Mouse (Mus musculus): ENCODE results near the gene Ticrr. TPM values are rescaled to one million over a fixed set of nuclear protein-coding genes. Genes with fewer than 3 reads are reported as not detected.

Ticrr gene
- total RNA-seq, 4 experiments from 2014 or later, result 0.11 to 0.22 TPM; not detected in 2

- DNase-seq (ENCODE audit: low spot score in 2 of 2), result no peak
These were observed 20.2 kb downstream of the Ticrr start for GRCm38 (mm10) chr7:79680231-79680630.

DNA sequence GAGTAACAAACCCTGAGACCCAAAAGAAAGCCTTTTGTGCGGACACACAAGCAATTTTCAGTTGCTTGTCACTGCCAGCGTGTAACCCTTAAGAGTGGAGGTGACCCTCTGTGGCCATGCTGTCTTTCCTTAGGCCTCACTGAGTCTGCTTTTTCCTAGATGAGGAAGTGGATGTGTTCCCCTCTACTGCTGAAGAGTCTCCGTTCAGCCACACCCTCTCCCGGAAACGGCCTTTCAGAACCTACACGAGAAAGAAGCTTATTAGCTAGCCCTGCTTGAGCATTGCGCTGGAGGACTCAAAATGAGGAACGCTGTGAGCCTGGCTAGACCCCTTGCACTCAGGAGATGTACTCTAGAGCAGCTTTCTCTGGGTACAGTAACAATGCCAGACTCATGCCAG lies 36.5 kb downstream of the Ticrr start:
- no peak for DNase-seq (ENCODE audit: low spot score in 2 of 2)

- DNase-seq (ENCODE audit: low spot score in 2 of 2), result no peak
These were observed 42.8 kb downstream of the Ticrr start for GRCm38 (mm10) chr7:79702755-79703154.

GRCm38 (mm10) chr7:79705210-79705609 lies 45.2 kb downstream of the Ticrr start:
- DNase-seq (ENCODE audit: low spot score in 2 of 2), result no peak

DNA sequence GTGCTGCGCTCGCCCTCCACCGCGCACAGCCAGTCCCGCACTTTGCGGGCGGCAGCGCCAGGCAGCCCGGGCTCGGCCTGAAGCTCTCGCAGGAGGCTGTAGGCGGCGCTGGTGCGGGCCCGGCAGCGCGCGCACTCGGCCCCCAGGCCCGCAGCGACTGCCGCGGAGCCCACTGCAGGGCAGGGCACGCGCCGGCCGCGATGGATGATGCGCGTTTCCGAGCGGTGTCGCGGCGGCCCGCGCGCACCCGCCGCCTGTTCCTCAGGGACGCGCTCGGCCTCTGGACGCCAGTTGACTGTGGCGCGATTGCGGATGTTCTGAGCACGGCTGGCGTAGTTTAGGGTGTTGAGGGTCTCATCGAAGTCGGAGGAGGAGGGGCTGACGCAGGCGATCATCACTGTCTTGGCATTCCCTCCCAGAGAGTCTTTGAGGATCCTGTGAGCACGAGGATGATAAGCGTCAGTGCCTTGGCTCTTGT lies 50.2 kb downstream of the Ticrr start:
- peak in 1 of 2 experiments; percentile 31 for DNase-seq (ENCODE audit: low spot score in 2 of 2)

- no peak for DNase-seq (ENCODE audit: low spot score in 2 of 2)
These were observed 50.8 kb downstream of the Ticrr start for GRCm38 (mm10) chr7:79710831-79711230.

- DNase-seq (ENCODE audit: low spot score in 2 of 2), result no peak
These were observed 55.4 kb downstream of the Ticrr start, which contains the start of gene Kif7 for GRCm38 (mm10) chr7:79715187-79715981. Gene Kif7 (minus strand): TSS chr7:79715720.

- peak in 1 of 2 experiments; percentile 42 for DNase-seq (ENCODE audit: low spot score in 2 of 2)
These were observed 61.5 kb downstream of the Ticrr start for GRCm38 (mm10) chr7:79721386-79721977.

GRCm38 (mm10) chr7:79727091-79727490 lies 67.1 kb downstream of the Ticrr start:
- DNase-seq (ENCODE audit: low spot score in 2 of 2), result no peak

GRCm38 (mm10) chr7:79728219-79728618 lies 68.2 kb downstream of the Ticrr start:
- DNase-seq (ENCODE audit: low spot score in 2 of 2), result peak in 1 of 2 experiments; percentile 36

GRCm38 (mm10) chr7:79729169-79729568 lies 69.2 kb downstream of the Ticrr start:
- peak in 1 of 2 experiments; percentile 44 for DNase-seq (ENCODE audit: low spot score in 2 of 2)

DNA sequence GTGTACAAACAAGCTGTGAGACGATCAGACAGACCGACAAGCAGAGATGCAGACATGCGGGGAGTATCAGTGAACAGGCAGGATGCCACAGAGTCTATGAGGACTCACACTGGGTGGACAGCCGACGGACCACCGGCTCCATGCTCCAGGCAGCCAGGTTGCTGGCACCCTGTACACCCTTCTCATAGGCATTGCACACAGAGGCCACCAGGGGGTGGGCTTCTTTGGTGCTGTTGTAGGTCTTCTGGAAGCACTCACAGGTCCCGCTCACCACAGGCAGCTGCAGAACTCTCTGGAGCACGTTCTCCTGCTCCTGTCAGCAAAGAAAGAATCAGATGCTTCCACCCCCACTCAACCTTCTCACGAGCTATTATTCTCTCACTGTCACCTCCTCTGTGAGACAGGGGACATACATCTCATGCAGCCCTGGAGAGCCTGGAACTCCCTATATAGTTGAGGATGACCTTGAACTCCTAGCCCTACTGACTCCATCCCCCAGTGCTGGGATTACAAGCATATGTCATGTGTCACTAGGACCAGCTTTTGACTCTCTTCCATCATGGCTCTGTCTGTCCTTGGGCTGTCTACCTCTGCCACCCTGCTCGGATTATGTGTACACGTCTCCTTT lies 69.9 kb downstream of the Ticrr start:
- DNase-seq (ENCODE audit: low spot score in 2 of 2), result no peak

- no peak for DNase-seq (ENCODE audit: low spot score in 2 of 2)
These were observed 71.4 kb downstream of the Ticrr start for GRCm38 (mm10) chr7:79731438-79731837.

DNA sequence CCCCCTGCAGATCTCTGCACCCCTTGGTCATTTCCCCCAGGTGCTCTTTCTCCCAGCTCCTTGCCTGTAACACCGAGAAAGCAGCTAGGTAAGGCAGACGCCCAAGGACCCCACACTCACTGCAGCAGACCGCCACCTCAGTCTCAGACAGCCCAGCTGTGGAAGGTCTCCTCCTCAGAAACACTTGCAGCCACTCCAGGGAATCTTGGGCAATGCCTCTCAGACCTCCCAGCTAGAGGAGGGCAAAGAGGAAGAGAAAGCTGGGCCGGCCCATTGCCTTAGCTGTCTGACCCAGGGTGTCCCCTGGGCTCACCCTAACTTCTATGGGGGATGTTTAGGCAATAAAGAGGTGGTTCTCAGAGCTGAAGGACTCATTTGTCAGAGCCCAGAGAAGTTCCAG lies 72.6 kb downstream of the Ticrr start, which contains the start of gene Plin1:
Plin1 (minus strand) TSS at position 282 of the 400 bp plus-strand sequence.
- no peak for DNase-seq (ENCODE audit: low spot score in 2 of 2)

DNA sequence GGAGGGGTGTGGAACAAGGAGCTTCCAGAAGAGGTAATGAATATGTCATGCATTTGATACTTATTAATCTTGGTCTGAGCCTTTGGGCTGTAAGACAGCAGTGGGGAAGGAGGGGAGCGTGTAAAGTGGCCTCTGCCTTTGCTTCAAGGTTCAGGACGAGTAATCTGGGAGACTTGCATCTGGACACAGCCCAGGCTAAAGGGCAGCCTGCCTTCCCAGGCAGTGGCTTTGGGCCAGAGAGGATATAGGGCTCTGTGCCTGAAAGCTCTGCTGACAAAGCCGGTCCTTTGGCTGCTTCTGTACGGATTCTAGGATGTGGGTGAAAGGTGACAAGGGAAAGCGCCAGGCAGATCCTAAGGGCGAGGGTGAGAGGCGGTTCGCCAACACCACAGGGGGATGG lies 74.6 kb downstream of the Ticrr start:
- no peak for DNase-seq (ENCODE audit: low spot score in 2 of 2)

- no peak for DNase-seq (ENCODE audit: low spot score in 2 of 2)
These were observed 76.5 kb downstream of the Ticrr start for GRCm38 (mm10) chr7:79736511-79736910.

DNA sequence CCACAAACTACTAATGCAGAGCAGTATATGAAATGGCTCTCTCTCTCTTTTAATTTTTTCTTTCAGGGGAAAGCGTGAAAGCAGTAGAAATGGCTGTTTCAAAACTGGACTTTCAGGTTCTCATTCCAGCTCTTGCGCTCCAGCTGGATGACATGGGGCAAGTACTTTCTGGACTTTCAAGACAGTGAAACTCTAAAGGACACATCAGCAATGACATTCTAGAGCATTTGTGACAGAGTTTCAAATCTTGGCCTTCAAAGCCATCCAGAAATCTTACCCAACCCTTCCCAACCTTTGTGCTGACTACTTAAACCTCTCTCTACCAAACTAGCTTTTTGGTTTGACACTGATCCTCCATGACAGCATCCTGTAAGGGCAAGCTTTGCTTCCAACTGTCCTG lies 78.9 kb downstream of the Ticrr start:
- DNase-seq (ENCODE audit: low spot score in 2 of 2), result no peak

DNA sequence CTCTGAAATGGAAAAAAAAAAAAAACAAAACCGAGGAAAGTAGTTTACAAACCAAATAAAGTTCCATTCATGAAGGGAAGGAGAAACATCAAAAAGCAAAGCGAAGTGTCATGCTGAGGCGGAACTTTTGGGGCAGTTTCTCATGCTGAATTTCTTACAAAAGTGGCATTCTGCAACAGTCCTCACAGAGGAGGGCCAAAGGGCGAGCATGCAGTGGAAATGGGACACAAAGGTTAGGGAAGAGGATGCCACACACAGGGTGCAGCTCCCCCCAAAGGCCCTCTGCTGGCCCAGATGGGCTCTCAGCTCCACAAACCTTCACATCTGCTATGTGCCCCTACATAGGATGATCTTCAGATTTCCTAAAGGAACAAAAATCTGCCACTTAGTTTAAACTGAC lies 80.3 kb downstream of the Ticrr start:
- no peak for DNase-seq (ENCODE audit: low spot score in 2 of 2)

GRCm38 (mm10) chr7:79742277-79742658 lies 82.3 kb downstream of the Ticrr start:
- DNase-seq (ENCODE audit: low spot score in 2 of 2), result no peak

GRCm38 (mm10) chr7:79742659-79743536 lies 82.9 kb downstream of the Ticrr start, which contains the start of the genes Pex11a and Wdr93:
Gene Pex11a (minus strand): TSS chr7:79743131.
Gene Wdr93 (plus strand): TSS chr7:79743163.
- peak; percentile 48 to 79 for DNase-seq (ENCODE audit: low spot score in 2 of 2)

GRCm38 (mm10) chr7:79744051-79744450 lies 84.1 kb downstream of the Ticrr start:
- no peak for DNase-seq (ENCODE audit: low spot score in 2 of 2)

Data from left cerebral cortex, adult 8-10 months (tissue).